Mouse (Mus musculus): ENCODE data around the gene Smim13.
"Not testable (repeated sequence)": the region's sequence is repeated elsewhere in the genome, so short reads cannot be mapped to it uniquely, and the experiment has no call there.

Smim13 gene

DNA sequence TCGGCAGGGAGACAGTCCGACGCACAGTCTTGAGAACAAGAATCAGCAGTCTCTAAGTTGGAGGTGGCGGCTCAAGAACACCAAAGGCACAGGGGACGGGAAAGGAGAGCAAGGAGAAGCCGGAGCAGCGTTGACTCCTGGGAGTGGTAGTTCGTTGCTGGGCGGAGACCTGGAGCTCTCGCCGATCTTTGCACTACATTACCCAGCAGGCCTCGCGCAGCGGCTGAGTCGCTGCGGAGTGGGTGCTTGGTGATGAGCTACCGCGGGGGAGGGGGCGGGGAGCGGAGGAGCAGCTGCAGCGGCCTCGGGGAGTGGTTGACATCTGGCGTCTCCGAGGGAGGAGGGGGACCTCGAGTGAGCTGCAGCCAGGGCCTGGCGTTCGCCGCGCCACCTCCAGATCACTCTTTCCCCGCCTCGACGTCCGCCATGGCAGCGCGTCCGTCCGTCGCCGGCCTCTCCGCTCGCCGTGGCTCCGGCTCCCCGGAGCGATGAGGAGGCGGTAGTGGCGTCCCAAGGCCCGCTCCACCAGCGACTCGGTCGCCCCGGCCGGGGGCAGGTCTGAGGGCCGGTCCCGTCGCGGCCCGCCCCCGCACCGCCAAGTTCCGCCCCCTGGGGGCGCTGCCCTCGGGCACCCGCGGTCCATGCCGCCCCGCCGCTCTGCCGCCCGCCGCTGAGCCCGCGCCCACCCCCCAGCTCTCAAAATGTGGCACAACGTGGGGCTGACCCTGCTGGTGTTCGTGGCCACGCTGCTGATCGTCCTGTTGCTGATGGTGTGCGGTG lies at the start of gene Smim13:
Smim13 (plus strand) TSS at position 307 of the 780 bp plus-strand sequence.
- peak; percentile 90 for DNase-seq

DNA sequence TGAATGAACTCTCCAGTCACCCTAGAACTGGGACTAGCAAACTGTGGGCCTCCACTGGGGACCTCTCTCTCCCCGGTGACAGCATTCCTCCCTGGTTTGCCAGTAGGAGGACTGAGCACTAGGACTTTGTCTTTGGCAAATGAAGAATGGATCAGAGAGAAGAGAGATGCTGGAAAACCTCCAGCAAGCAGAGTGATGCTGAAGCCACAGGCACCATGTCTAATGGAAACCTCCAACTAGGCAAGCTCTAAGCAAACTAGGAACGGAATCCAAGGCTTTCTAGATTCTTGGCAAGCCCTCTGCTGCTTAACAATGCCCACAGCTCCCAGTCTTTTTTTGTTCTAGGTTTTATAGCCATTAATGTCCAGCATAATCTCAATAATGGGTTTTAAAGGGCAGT lies 48.8 kb upstream of the Smim13 start:
- no peak for DNase-seq

DNA sequence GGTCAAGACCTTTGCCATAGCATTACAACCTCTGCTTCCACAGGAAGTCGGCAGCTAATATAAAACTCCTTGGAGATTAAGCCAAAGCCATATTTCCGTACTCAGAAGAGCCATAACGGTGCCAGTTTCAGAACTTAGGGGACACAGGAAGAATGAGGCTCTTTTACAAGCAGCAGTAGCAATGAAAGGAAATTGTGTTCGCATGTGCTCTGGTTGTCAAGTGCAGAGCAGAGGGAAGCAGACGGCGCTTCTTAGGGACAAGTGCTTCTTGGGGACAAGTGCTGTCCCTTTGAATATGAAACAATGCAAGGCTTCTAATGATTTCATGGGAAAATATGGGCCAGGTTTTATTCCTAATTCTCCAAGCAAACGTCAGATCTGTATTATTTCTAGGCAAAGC lies 46.4 kb upstream of the Smim13 start:
- DNase-seq = no peak

DNA sequence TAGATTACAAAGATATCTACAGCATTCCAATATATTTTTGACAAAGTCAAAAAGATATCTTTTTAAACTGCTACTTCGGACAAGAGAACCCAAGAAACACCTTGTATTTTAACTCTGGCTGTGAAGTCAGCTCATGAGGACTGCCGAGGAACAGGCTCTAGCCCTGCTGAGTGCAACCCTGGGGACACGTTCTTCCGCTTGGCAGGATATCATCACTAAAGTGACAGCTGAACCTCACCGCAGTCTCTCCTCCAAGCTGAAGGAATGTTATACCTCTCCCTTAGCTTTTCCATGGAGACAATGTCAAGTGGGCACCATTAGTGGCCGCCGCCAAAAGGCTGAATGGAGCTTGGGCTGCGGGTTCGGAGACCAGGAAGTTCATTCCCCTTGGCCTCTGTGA lies 46.0 kb upstream of the Smim13 start:
- no peak for DNase-seq

DNA sequence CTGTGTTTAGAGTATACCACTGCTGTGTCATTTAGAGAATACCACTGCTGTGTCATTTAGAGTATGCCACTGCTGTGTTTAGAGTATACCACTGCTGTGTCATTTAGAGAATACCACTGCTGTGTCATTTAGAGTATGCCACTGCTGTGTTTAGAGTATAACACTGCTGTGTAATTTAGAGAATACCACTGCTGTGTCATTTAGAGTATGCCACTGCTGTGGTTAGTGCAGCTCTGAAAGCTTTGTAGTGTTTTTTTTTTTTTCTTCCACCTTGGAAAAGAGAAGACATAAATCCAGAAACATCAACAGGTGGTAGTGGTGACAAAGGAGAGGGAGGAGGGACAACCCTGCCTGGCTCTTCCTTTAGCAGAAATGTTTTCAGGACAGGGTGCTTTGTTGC lies 44.1 kb upstream of the Smim13 start:
- DNase-seq = not testable (repeated sequence)

DNA sequence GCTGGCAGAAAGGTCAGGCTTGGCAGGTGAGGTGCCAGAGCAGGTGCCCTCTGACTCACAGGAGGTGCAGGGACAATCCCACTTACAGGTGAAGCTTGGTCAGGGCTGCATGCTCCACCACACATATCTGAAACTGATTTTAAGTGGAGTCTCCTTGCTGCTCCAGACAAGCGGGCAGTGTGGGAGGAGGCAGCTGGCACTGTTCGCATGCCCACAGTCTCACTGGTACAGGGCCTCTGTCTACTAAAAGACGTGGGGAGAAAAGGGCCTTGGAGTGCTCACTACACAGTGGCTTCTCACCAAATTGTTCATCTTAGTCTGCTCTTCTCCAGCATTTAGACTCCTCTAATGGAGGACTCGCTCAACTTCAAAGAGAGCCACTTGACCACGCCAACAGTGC lies 43.4 kb upstream of the Smim13 start:
- DNase-seq = no peak

DNA sequence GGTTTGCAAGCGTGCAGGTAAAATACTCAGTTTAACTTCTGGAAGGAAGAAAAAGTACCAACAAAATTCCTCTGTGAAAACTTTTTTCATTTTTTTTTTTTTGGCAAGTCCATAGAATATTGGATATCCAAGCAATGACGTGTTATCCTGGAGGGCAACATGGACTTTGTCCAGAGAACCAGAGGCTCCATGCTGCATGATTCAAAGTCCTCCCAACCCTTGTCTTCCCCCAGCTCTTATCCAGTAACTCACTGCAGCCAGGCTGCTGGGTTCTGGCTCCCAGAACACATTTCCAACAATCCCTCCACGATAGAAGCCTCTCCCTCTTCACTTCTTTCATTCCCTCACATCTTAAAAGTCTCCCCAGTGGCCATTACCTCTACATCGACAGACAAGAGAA lies 38.4 kb upstream of the Smim13 start:
- no peak for DNase-seq

DNA sequence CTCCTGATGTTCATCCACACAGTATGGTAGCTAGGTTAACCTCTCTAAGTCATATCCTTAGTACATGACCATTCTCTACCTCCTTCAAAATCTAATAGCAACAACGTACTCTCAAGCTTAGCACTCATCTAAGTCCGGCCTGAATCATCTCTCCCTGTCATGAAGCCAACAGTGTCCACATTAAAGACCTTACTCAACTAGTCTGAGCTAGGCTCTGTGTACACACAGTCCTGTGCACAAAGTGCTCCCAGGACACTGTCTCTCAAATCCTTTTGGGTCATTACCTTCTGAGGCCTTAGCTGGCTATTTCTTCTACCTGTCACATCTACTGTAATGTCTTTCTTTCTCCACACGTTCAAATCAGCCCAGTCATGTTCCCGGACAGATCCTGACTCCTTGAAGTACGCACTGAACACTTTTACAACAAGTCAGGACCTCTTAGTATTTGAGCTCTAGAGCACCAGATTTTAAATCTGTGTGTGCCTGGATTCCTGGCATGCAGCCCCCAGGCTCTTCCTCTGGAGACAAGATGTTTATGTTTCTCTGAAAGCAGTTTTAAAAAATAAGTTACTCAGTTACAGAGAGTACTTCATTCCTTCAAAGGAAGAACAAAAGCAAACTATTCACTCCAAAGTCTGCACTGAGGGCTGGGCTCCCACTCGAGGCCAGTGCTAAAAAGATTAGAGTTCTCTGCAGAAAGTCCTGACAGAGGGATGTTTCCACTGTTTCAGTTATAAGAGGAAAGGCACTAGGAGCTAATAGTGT lies 36.9 kb upstream of the Smim13 start:
- DNase-seq = no peak

DNA sequence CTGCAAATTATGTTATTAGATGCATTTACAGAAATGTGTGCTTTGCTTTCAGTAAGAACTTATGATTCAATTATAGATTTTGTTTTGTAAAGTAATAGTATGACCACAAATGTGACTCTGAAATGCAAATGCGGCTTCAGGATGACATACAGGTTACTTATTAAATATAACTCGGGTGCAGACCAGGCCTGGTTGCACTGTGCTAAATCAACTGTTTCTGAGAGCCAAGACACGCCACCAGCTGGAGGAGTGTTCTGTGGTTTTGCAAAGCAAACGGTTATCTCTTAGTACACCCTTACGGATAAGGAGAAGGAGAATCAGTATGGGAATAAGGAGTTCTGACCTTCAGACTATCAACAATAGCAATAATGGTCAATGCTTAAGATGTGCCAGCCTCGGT lies 34.0 kb upstream of the Smim13 start:
- DNase-seq = no peak

DNA sequence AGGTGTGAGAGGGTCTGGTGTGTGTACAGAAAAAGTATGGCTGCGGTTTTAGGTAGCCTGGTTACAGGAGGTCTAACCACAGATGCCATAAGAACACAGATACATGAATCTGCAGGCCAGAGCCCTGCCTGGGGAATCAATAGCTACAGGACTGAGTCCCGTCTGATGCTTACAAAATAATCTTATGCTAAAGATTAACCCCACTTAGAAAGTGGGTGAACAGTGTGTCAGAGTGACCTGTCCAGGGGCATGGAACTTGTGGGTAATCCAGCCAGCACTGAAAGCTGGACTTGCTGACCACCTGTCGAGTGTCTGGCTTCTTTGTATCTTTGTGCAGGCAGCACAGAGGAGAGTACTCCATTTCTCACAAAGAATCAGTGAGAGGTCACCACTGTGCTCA lies 33.4 kb upstream of the Smim13 start:
- no peak for DNase-seq

DNA sequence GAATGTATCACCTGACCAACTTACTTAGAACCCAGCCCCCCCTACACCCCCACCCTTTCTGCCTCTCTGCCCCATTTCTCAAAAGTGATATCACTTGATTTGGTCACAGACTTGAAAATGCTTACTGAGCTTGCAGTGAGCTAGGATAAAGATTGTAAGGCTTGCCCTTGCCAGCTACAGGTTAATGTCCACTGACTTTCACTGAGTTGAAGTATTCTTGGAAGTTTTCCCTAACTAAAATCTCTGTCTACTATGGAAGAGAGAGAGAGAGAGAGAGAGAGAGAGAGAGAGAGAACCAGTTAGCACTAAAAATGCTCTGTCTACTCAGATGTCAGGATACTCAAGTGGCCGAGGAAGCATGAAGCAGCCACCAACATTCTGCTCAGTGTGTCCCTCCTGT lies 30.6 kb upstream of the Smim13 start:
- DNase-seq = no peak

DNA sequence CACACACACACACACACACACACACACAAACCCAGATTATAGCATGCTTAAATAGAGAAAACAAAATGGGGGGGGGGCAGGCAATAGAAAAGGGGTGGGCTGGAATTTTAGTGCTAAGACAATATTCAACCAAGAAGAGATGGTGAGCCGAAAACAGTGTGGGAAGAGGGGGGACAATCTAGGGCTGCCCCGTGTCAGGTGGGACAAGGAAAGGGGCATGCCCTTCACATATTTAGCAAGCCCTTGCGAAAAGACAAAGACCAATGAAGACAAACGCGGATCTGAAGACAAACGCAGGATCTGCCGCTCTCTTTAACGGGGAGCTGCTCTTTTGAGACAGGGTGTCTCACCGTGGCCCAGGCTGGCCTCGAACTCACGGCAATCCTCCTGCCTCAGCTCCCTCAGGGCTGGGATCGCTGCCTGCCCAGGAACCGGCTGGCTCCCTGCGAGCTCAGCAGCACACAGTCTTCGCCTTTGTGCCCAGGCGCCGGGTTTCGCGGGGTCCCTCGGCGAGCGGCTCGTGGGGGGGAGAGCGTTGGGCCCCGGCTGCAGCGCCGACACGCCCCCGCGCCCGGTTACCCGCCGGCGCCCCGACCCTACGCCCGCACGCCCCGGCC lies 29.8 kb upstream of the Smim13 start:
- DNase-seq = no peak

DNA sequence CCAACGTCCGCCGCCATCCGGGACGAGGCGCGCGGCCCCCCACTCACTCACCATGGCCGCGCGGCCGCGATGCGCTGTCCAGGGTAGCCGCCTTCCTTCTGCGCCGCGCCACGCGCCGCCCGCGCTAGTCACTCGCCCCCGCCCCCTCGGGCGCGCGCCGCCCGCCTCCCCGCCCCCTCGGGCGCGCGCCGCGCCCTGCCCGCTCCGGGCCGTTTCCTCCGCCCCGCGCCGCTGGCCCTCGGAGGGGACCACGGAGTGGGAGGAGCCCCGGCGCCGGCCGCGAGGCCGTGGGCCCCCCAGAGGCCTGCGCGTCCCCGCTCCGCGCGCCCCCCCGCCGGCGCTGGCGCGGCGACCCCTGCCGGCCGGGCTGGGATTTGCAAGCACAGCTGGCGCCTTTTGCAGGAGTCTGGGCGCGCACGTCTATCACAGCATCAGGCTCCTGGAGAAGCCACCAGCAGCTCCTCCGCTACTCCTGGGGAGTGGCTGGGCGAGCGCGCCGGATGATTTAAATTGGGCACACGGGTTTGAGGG lies 29.3 kb upstream of the Smim13 start, which contains the start of gene Elovl2:
Elovl2 (minus strand) TSS at position 102 of the 531 bp plus-strand sequence.
- peak; percentile 75 for DNase-seq

DNA sequence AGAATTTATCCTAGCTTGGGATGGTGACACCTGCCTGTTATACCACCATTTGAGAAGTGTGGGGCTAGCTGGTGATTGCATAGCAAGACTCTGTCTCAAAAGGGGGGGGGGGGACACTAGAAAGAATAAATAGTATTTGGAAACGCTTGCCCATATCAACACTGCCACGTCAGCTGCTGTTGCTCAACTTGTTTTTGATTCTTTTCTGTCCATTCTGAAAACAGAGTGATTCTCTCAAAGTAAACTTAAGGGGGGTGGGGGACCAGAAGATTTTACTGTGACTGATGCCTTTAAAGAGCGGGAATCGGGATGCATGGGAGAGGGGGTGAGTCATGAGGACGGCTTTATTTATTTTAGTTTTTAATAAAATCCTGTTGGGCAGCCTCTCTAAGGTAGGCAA lies 23.1 kb upstream of the Smim13 start:
- DNase-seq = no peak

DNA sequence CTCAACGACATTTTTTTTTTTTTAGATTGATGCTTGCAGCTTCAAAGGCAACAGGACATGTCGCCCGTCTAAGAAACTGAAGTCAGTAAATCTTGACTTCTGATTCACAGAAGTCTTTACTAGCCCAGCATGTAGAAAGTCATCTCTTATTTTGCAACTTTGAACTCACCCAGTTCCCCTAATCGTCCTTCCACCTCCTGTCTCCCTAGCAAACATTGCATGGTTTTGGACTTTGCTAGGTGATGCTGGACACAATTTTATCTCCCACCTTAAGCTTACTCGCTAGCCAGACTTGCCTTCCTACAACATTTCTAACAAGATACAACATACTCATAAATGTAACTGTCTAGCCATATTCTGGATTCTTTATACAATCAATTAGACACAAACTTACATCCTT lies 21.6 kb upstream of the Smim13 start:
- no peak for DNase-seq

DNA sequence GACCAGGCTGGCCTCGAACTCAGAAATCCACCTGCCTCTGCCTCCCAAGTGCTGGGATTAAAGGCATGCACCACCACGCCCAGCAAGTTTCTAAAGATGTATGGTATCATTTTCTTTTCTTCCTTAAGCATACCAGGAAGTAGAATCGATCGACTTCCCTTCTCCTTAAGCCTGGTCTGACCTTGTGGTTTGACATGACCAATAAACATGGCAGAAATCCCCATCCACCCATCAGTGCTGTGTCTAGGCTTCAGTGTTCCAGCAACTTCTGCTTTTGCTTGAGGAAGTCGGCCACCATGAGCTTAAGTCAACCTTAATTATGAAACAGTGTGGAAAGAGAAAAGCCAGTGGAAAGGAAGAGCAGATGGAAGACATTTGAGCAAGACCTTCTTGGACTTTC lies 19.4 kb upstream of the Smim13 start:
- no peak for DNase-seq

DNA sequence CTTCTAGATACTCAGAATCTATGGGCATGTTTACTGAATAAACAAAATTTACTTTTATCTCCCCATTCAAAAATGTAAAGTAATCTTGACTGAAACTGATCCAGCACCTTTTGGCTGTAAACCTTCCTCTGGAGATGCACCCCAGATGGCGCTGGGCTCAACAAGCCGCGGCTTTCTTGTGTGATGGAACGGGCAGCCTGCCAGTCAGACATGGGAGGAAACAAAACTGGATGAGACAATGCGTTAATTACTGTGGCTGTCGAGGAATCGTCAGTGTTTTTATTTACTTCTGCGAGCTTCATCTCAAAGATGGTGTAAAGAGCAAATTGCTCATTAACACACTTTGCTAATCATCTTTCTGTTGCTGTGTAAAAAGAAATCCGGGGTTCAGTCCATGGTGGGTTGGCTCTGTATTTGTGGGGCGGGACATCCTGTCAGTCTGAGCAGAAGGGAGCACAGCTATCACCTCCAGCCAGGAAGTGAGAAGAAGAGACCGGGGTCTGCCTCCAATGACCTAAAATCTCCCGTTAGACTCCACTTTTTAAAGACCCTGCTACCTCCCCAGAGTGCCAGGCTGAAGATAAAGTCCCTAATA lies 18.2 kb upstream of the Smim13 start:
- DNase-seq = no peak

DNA sequence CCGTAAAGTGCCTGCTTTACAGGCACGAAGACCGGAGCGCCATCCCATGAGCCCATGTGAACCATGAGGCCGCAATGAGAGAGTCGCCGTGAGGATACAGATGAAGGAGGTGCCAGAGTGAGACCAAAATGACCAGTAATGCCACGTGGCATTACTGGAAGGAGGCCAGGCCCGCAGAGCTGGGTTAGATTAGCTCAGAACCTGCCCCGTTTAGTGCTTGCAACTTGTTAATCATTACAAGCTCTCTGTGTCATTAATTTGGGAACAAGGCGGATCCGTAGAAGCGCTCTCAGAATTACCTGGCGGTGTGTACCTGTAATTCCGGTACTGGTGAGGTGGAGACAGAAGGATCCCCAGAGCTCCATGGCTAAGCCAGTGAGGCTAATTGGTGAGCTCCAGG lies 17.4 kb upstream of the Smim13 start:
- DNase-seq = no peak

DNA sequence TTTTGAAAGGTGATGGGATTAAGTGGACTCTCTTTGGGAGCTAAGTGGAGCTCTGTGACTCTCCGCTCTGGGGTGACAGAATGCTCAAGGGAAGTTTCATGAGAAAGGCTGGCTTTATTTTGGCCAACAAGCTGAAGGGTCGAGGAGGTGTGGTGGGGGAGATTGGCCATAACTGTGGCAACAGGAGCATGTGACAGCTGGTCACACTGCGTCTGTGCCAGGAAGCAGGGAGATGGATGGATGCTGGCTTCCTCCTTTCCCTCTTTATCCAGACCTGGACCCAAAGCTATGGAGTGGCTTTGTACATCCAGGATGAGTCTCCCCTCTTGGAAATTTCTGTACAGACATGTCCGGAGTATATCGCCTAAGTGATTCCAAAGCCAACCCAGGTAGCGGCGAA lies 16.4 kb upstream of the Smim13 start:
- no peak for DNase-seq

DNA sequence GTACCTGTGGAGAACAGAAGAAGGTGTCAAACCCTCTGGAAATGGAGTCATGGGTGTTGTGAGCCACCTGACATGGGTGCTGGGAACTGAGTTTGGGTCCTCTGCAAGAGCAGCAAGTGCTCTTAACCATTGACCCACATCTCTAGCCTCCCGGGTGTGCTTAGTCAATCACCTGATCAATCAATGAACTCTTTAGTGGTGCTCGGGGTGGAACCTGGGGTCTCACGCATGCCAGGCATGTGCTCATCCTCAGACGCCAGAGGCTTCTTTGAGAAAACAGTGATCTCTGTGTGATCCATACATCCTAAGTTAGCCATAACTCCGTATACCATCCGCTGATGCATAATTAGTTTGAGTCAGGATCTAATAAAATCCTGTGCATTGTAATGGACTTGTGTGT lies 14.5 kb upstream of the Smim13 start:
- DNase-seq = no peak

DNA sequence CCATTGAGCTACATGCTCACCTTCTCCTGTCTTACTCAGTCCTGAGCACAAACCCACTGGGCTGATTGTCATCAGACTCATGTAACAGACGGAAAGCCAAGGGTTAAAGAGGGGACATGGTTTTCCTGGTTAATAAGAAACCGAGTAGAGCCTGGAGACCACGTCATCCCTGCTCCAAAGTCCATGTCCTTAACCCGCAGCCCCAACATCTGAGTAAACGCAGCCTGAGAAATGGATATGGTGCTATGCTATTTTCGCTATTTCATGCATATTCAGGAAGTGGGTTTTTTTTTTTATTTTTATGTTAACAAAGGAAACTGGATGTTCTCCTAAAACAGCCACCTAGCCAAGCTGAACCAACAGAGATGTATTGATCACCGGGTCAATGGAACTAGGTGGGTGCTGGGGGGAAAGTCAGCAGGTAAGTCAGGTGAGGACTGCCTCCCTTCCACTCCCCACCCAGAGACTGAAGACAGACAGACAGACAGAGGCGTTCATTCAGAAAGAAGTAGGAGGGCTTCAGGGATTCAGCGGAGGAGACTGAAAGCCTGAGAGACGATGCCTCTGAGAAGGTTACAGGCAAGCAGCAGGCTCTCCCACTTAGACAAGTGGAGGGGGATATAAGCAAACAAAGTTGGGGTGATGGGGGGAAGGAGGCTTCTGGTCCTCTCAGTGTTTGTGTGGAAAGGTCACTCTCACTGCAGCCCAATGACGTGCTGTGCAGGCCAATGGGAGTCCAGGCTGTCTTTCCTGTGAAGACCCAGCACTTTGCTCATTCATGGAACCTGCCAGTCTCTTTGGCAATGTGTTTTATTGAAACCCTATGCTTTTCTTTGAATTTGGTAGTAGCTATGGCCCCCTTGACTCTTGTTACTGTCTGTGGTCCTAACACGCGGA lies 13.6 kb upstream of the Smim13 start:
- no peak for DNase-seq

Measured in lung, postnatal 14 days (tissue).